Comparison of ENCODE assay signal across 26 mouse cellular contexts in genomic region chr1:23119406-23119805, GRCm38 (mm10). TPM values are rescaled to one million over a fixed set of nuclear protein-coding genes. Genes with fewer than 3 reads are reported as not detected.
"Had no signal": no experiment of that assay in that cellular context is flagged by ENCODE, and none has a peak within 500 bp of the region (broad histone marks: within the 10 kb centered on the region; RNA-seq: fewer than 3 reads in every experiment).

No protein-coding gene starts in this region.

- H3K27ac ChIP-seq: kidney, postnatal 0 days; limb, embryonic 10.5 days; limb, embryonic 13.5 days; liver, embryonic 12.5 days; liver, embryonic 15.5 days; lung, embryonic 15.5 days; midbrain, embryonic 10.5 days; midbrain, embryonic 13.5 days; neural tube, embryonic 13.5 days; stomach, postnatal 0 days had no signal

- H3K4me3 ChIP-seq: limb, embryonic 10.5 days; limb, embryonic 13.5 days; liver, embryonic 12.5 days; liver, embryonic 15.5 days; lung, embryonic 15.5 days; megakaryocyte, embryonic 14.5 days; midbrain, embryonic 10.5 days; midbrain, embryonic 13.5 days; myocyte; neural tube, embryonic 13.5 days had no signal

- DNase-seq: kidney, adult 2 months; kidney, postnatal 25 days; liver; lung, adult 18-20 months; lung, postnatal 10 days; lung, postnatal 36 days; retina, postnatal 1 day; right cerebral cortex, postnatal 4 days; thymus, postnatal 25 days had no signal

RNA-seq across cellular contexts. Expression of gene 4933415F23Rik, which starts 17.4 kb away (rescaled TPM):
- total RNA-seq: layer of hippocampus, postnatal 25 days; left cerebral cortex, adult 8-10 months; left cerebral cortex, postnatal 25 days; monocyte, adult 5-6 weeks; neutrophil, adult 5-6 weeks had no signal
